Mouse (Mus musculus) heart, embryonic 16.5 days (tissue): ENCODE measurements around the gene Zmiz1. TPM values are rescaled to one million over a fixed set of nuclear protein-coding genes. Genes with fewer than 3 reads are reported as not detected.
A peak's percentile ranks its signal among the peaks of the same experiment; 100 is the strongest.

Experiments used
- ATAC-seq: fragments of 200-750 bp; cut with Nextera tagmentation; replicated peaks from 2 replicates; pipeline ENCODE4 v1.8.0; 2017; ENCODE audit warnings: moderate number of reproducible peaks; ENCODE audit not compliant: insufficient read depth, low FRiP score; ENCODE audit errors: extremely low read depth
- H3K27ac ChIP-seq: fragments of 300-500 bp; sonication (generic); 2 replicates; pipeline ENCODE4 v1.5.1; 2014; ENCODE audit warnings: mild to moderate bottlenecking, low read length, control low read depth, moderate library complexity
- H3K27me3 ChIP-seq: fragments of 300-500 bp; sonication (generic); 2 replicates; pipeline ENCODE4 v1.6.1; 2014; ENCODE audit warnings: low read length, mixed read lengths; ENCODE audit not compliant: control insufficient read depth, insufficient read depth
- H3K36me3 ChIP-seq: fragments of 300-500 bp; sonication (generic); 2 replicates; pipeline ENCODE4 v1.6.1; 2014; ENCODE audit not compliant: control insufficient read depth, insufficient read depth
- H3K4me1 ChIP-seq: fragments of 300-500 bp; sonication (generic); 2 replicates; pipeline ENCODE4 v1.6.1; 2014; ENCODE audit warnings: low read length, mixed read lengths; ENCODE audit not compliant: control insufficient read depth, insufficient read depth
- H3K4me2 ChIP-seq: fragments of 300-500 bp; sonication (generic); 2 replicates; pipeline ENCODE4 v1.6.1; 2014; ENCODE audit warnings: low read depth, mild to moderate bottlenecking, control low read depth, low read length
- H3K4me3 ChIP-seq: fragments of 300-500 bp; sonication (generic); 2 replicates; pipeline ENCODE4 v1.5.1; 2014; ENCODE audit warnings: mild to moderate bottlenecking, control low read depth, low read length
- H3K9ac ChIP-seq: fragments of 300-500 bp; sonication (generic); 2 replicates; pipeline ENCODE4 v1.6.1; 2014; ENCODE audit warnings: low read length, control low read depth
- H3K9me3 ChIP-seq: fragments of 300-500 bp; sonication (generic); replicated peaks from 2 replicates; pipeline ENCODE4 v1.6.1; 2016; ENCODE audit warnings: low read length; ENCODE audit not compliant: control insufficient read depth
- WGBS: fragments of 180-500 bp; shearing (Covaris S2); extraction: QIAGEN DNeasy Blood & Tissue Kit; methylation state at CpG from one replicate; pipeline ENCODE4 v1.1.7; 2014; 5-methylcytosine and 5-hydroxymethylcytosine counted together
- polyA plus RNA-seq: library from polyadenylated mRNA; unstranded; fragments of >200 nt; fragmentation: Nextera tagmentation; extraction: Ambion mirVana; gene quantifications from 2 replicates; pipeline ENCODE4 v1.2.1, GENCODE M21; 2015

Zmiz1 gene
- polyA plus RNA-seq, 1 experiment from 2014 or later, result 20.6 TPM

DNA sequence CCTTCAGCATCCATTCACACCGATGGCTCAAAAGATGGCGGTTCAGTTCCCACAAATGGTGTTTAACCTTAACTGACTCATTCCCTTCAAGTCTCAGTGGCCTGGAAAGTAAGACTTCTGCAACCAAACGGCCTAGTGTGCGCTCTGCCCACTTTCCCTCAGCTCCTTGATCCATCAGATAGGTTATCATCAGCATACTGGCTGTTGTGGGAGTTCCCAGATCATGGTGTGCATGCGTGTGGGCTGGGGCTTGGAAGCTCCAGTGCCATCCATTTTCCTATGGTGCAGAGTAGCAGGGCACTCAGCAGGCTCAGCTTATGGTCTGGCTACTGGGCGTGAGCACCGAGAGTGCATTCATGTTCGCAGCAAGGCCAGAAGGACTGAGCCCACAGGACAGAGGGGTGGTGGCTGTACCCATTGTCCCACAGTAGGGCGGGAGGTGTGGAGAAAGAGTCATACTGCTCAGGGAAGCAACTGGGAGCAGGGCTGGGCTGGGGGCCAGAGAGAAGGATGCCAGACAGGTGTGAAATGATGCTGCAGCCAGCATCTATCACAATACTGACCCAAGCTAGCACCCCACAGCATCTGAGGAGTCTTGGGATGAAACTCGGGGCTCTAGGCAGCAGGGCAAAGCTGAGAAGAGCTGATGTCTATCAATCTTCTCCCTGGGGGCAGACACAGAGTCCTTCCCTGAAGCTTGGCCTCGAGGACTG is 33.7 kb downstream of the Zmiz1 start:
- H3K9me3 ChIP-seq, result no peaks in the 10 kb centered on the region

DNA sequence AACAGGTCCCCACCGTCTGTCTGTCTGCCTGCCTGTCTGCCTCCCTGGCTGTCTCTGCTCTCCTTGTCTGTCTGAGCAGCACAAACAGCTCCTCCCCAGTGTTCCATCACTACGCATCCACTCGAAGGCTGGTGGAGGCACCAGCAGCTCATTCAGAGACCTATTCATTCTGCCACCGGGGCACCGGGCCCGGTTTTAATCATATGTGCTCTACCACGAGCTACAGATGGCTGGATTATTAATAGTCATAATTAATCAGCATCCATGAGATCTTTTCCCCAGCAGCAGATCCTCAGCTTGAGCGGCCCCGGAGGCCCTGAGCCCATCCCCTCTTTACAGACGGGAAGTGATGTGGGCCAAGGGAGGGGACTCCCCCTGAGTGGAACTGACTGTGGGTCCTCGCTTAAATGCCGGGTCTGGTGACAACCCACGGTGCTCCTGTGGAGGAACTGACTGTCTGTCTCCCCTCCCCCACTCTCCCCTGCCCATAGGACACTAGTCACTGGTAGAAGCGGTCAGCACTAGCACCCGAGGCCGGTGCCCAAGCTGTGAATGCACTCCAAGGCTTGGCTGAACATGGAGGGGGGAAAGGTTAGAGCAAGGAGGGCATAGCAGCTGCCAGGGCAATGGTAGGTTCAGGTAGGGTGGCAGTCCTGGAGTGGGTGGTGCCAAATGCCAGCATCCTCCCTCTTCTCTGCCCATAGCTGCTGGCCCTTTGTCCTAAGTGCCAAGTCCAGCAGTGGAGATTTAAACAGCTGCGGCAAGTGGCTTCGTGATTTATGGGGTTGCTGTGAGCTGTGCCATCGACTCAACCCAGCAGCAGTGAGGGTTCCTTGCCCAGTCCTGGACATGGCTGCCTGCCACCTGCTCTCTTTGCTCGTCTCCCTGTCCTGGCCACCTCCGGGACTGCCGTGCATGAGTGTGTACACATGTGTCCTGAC is 34.6 kb downstream of the Zmiz1 start:
- Histone ChIP-seq H3K9me3 (no peaks in the 10 kb centered on the region), H3K4me2 (no peak overlapping the region), H3K27me3 (no peaks in the 10 kb centered on the region), H3K4me1 (peaks cover 87% of the 10 kb centered on the region), H3K36me3 (no peaks in the 10 kb centered on the region), H3K27ac (no peak overlapping the region), H3K4me3 (no peak overlapping the region), H3K9ac (no peak overlapping the region)
- ATAC-seq, result no peak
- WGBS, result 56% methylated on average over 22 of the region's 22 CpGs

More for the DNA sequence above, 33.7 kb downstream of the Zmiz1 start:
- Histone ChIP-seq H3K4me2 (no peak overlapping the region), H3K27me3 (no peaks in the 10 kb centered on the region), H3K27ac (no peak overlapping the region), H3K4me3 (no peak overlapping the region), H3K36me3 (no peaks in the 10 kb centered on the region), H3K4me1 (peaks cover 87% of the 10 kb centered on the region), H3K9ac (no peak overlapping the region; the same call in 1 of the 2 replicates)
- 70% methylated on average over 11 of the region's 11 CpGs for WGBS
- ATAC-seq, result no peak

DNA sequence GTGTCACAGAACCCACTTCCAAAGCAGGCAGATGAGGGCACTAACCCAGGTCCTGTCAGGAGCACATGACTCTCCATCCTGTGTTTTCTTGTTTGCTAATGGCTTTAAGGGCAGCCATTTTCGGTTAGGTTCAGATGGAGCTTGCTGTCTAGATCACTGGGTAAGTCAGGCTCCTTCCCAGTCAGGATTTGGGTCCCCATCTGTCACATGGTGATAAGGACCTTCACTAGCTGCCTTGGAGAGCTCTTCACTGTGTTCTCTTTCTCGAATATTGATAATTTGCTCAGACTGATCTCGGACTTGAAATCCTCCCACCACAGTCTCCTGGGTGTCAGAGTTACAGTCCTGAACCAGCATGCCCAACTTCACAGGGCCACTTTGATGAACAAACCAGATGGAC is 35.8 kb downstream of the Zmiz1 start:
- ATAC-seq, result no peak
- H3K4me2 ChIP-seq, result no peak overlapping the region
- H3K27me3 ChIP-seq, result no peaks in the 10 kb centered on the region
- WGBS, result 49% methylated on average over 3 of the region's 3 CpGs
- no peak overlapping the region for H3K27ac ChIP-seq
- H3K4me1 ChIP-seq, result peaks cover 87% of the 10 kb centered on the region
- no peak overlapping the region for H3K4me3 ChIP-seq
- no peaks in the 10 kb centered on the region for H3K36me3 ChIP-seq
- H3K9ac ChIP-seq, result no peak overlapping the region
- no peaks in the 10 kb centered on the region for H3K9me3 ChIP-seq

DNA sequence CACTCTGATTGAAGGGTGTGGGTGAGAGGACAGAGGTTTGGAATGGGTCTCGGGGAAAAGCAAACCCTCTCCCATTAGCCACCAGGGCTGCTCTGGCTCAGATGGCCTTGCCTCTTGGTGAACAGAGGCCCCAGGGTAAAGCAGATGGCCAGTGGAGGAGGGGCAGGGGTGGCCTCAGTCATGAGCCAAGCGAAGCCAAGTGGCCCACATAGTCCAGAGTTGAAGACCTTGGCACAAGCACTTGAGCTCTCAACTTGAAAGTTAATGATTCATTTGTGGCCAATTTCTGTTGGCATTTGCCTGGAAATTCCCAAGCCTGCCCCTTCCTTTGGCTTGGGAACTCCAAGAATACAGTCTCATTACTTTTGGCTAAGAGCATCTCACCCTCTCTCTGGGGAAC is 37.1 kb downstream of the Zmiz1 start:
- Histone ChIP-seq H3K9me3 (no peaks in the 10 kb centered on the region), H3K4me1 (peaks cover 90% of the 10 kb centered on the region), H3K36me3 (no peaks in the 10 kb centered on the region), H3K27ac (peak overlapping the region; percentile 12; the same call in 1 of the 2 replicates), H3K27me3 (no peaks in the 10 kb centered on the region), H3K4me2 (no peak overlapping the region), H3K4me3 (no peak overlapping the region), H3K9ac (no peak overlapping the region)
- no peak for ATAC-seq
- WGBS, result 81% methylated on average over 2 of the region's 2 CpGs

DNA sequence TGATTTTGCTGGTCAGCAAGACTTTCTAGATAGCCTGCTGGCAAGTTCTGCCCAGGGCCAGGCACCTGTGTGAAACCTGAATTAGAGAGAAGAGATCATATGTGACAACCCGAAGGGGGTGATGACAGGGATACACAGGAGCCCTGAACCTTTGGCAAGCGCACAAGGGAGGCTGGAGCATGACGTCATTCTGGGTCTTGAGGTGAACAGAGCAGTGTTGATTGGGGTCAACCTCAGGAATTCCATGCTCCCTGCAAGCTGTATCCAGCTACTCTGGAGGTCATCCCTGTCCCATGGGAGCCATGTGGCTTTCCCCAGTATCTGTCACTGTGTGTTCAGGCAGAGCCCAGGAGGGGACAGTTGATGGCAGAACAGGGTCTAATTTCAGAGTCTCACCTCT is 38.0 kb downstream of the Zmiz1 start:
- Histone ChIP-seq H3K36me3 (no peaks in the 10 kb centered on the region), H3K27ac (peak overlapping the region; percentile 67), H3K9ac (no peak overlapping the region), H3K4me2 (no peak overlapping the region), H3K27me3 (no peaks in the 10 kb centered on the region), H3K4me3 (no peak overlapping the region), H3K9me3 (no peaks in the 10 kb centered on the region), H3K4me1 (peaks cover 89% of the 10 kb centered on the region)
- no peak for ATAC-seq
- 28% methylated on average over 3 of the region's 3 CpGs for WGBS

DNA sequence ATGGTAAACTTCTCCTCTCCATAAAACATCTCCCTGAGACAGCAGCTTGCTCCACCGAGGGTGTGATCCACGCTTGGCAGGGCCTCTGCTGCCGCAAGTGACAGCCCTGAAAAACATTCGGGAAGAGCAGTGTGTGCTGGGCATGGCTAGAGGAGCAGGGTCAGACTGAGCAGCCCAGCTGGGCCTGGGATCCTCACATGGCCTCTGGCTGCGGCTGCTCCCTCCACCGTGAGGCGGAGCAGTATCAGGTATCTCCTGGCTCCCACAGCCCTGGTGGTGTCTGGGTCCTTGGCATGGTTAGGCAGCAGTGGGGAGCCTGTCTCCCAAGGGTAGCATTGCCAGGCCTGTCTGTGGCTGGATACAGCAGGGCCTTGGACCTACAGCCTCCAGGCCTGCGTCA is 38.6 kb downstream of the Zmiz1 start:
- Histone ChIP-seq H3K4me3 (no peak overlapping the region), H3K27me3 (no peaks in the 10 kb centered on the region), H3K36me3 (no peaks in the 10 kb centered on the region), H3K9me3 (no peaks in the 10 kb centered on the region), H3K4me1 (peaks cover 86% of the 10 kb centered on the region), H3K9ac (peak overlapping the region; percentile 26), H3K4me2 (no peak overlapping the region), H3K27ac (peak overlapping the region; percentile 67)
- no peak; the same call in 1 of the 2 replicates for ATAC-seq
- WGBS, result 31% methylated on average over 8 of the region's 8 CpGs

DNA sequence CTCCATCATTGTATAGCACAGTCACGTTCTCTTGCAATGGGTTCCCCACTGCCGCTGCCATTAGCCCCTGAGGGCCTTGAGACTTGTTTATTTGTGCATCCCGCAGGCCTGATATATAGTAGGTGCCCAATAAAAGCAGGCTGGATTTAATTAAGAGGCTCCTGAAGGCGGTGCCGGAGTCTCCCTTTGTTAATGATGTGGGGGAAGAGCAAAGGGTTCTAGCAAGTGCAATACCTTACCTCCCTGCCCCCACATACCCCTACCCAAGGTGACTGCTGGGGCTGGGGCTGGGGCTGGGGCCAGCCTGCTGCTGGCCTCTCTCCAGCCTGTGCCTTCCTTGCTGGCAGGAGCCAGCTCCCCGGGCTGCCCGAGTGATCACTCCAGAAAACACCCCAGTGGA is 39.4 kb downstream of the Zmiz1 start:
- peak overlapping the region; percentile 67 for H3K27ac ChIP-seq
- no peak overlapping the region for H3K9ac ChIP-seq

DNA sequence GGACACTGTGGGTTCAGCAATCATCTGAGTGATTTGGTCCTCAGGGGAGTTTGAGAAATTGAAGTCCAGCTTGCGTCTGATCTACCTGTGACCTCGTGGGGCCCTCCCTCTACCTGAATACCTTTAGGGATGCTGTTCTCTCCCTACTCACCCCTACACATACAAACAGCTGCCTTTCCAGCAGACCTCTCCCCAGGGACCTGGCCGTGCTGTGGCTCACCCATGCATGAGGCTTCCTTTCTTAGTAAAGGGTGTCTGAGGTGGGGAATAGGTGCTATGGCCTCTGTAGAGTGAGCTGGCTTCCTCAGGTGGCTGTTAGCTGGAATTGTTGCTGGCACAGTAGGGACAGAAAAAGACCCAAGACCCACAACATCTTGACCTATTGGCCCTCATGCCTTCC is 40.5 kb downstream of the Zmiz1 start:
- Histone ChIP-seq H3K4me3 (no peak overlapping the region), H3K4me1 (peaks cover 76% of the 10 kb centered on the region), H3K9me3 (no peaks in the 10 kb centered on the region), H3K36me3 (peaks cover 15% of the 10 kb centered on the region), H3K27ac (no peak overlapping the region), H3K4me2 (no peak overlapping the region), H3K9ac (no peak overlapping the region), H3K27me3 (no peaks in the 10 kb centered on the region)
- no peak for ATAC-seq
- WGBS, result 70% methylated on average over 3 of the region's 3 CpGs

More for the DNA sequence above, 39.4 kb downstream of the Zmiz1 start:
- H3K4me1 ChIP-seq, result peaks cover 78% of the 10 kb centered on the region
- no peak overlapping the region for H3K4me2 ChIP-seq
- WGBS, result 50% methylated on average over 7 of the region's 7 CpGs
- no peak overlapping the region for H3K4me3 ChIP-seq
- no peaks in the 10 kb centered on the region for H3K27me3 ChIP-seq
- no peak for ATAC-seq
- no peaks in the 10 kb centered on the region for H3K9me3 ChIP-seq
- H3K36me3 ChIP-seq, result peaks cover 4% of the 10 kb centered on the region
